Mouse (Mus musculus) intestine, embryonic 14.5 days (tissue): Measurements from ENCODE around the gene Usp42. TPM values are rescaled to one million over a fixed set of nuclear protein-coding genes. Genes with fewer than 3 reads are reported as not detected.

Experiments used
- ATAC-seq: fragments of 200-750 bp; cut with Nextera tagmentation; replicated peaks from 2 replicates; pipeline ENCODE4 v1.8.0; 2017; ENCODE audit warnings: low read depth, moderate number of reproducible peaks, moderate TSS enrichment, moderate library complexity; ENCODE audit not compliant: low FRiP score, low TSS enrichment
- DNase-seq: peaks from one replicate; pipeline ENCODE4 v3.0.0-alpha.2; 2018; ENCODE audit warnings: low spot score
- H3K27ac ChIP-seq: fragments of 300-500 bp; sonication (generic); 2 replicates; pipeline ENCODE4 v1.5.1; 2014; ENCODE audit warnings: low read depth, mild to moderate bottlenecking, control low read depth
- H3K27me3 ChIP-seq: fragments of 300-500 bp; sonication (generic); replicated peaks from 2 replicates; pipeline ENCODE4 v1.6.1; 2014; ENCODE audit warnings: low read length, control low read depth; ENCODE audit not compliant: control insufficient read depth, insufficient read depth
- H3K36me3 ChIP-seq: fragments of 300-500 bp; sonication (generic); 2 replicates; pipeline ENCODE4 v1.6.1; 2014; ENCODE audit warnings: low read length, control low read depth; ENCODE audit not compliant: control insufficient read depth, insufficient read depth
- H3K4me1 ChIP-seq: fragments of 300-500 bp; sonication (generic); replicated peaks from 2 replicates; pipeline ENCODE4 v1.6.1; 2014; ENCODE audit warnings: low read length, control low read depth, mixed read lengths; ENCODE audit not compliant: control insufficient read depth, insufficient read depth
- H3K4me2 ChIP-seq: fragments of 300-500 bp; sonication (generic); 2 replicates; pipeline ENCODE4 v1.6.1; 2014; ENCODE audit warnings: low read length
- H3K4me3 ChIP-seq: fragments of 300-500 bp; sonication (generic); 2 replicates; pipeline ENCODE4 v1.5.1; 2014; ENCODE audit warnings: low read depth, low read length, control low read depth, mixed read lengths
- H3K9ac ChIP-seq: fragments of 300-500 bp; sonication (generic); 2 replicates; pipeline ENCODE4 v1.6.1; 2014; ENCODE audit warnings: mild to moderate bottlenecking, low read length
- H3K9me3 ChIP-seq: fragments of 300-500 bp; sonication (generic); 2 replicates; pipeline ENCODE4 v1.6.1; 2016; ENCODE audit warnings: low read length, control low read depth; ENCODE audit not compliant: control insufficient read depth
- WGBS: fragments of 180-500 bp; shearing (Covaris S2); extraction: QIAGEN DNeasy Blood & Tissue Kit; methylation state at CpG from one replicate; pipeline ENCODE4 v1.1.7; 2014; 5-methylcytosine and 5-hydroxymethylcytosine counted together
- polyA plus RNA-seq: library from polyadenylated mRNA; unstranded; fragments of >200 nt; fragmentation: Nextera tagmentation; extraction: Ambion mirVana; gene quantifications from 2 replicates; pipeline ENCODE4 v1.2.1, GENCODE M21; 2014

The Usp42 gene
- polyA plus RNA-seq, 1 experiment from 2014 or later: 19.5 TPM

DNA sequence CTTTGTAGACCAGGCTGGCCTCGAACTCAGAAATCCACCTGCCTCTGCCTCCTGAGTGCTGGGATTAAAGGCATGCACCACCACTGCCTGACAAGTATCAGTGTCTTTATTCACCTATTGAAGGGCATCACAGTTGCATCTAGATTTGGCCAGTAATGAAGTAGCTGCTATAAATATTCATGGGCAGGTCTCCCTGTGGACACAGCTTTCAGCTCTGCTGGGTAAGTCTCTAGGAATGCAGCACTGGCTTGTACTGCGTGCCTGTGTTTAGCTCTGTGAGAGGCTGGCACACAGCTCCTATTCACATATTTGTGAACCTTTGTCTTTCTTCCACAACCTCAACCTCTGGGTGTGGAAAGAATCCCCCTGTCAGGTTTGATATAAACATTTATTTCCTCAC is 63.2 kb downstream of the Usp42 start:
- H3K9me3 ChIP-seq: no peaks in the 10 kb centered on the region
- H3K9ac ChIP-seq: no peak overlapping the region
- 65% methylated on average over 2 of the region's 2 CpGs for WGBS
- H3K4me1 ChIP-seq: peaks cover 9% of the 10 kb centered on the region
- H3K27ac ChIP-seq: no peak overlapping the region
- H3K36me3 ChIP-seq: no peaks in the 10 kb centered on the region
- no peak overlapping the region for H3K4me3 ChIP-seq
- ATAC-seq (no peak), DNase-seq (no peak)
- H3K4me2 ChIP-seq: no peak overlapping the region
- H3K27me3 ChIP-seq: no peaks in the 10 kb centered on the region

GRCm38 (mm10) chr5:143666015-143666414 is 66.1 kb downstream of the Usp42 start:
- Histone ChIP-seq H3K36me3 (no peaks in the 10 kb centered on the region), H3K27me3 (no peaks in the 10 kb centered on the region), H3K4me3 (no peak overlapping the region), H3K4me2 (no peak overlapping the region), H3K9me3 (no peaks in the 10 kb centered on the region), H3K9ac (no peak overlapping the region), H3K27ac (no peak overlapping the region), H3K4me1 (peaks cover 21% of the 10 kb centered on the region)
- WGBS: 95% methylated on average over 1 of the region's 1 CpGs
- DNase-seq (no peak), ATAC-seq (no peak)

GRCm38 (mm10) chr5:143665561-143665960 is 66.5 kb downstream of the Usp42 start:
- Histone ChIP-seq H3K36me3 (no peaks in the 10 kb centered on the region), H3K9ac (no peak overlapping the region), H3K4me1 (peaks cover 21% of the 10 kb centered on the region), H3K9me3 (no peaks in the 10 kb centered on the region), H3K27me3 (no peaks in the 10 kb centered on the region), H3K4me3 (no peak overlapping the region), H3K27ac (no peak overlapping the region), H3K4me2 (no peak overlapping the region)
- no peak for DNase-seq
- ATAC-seq: no peak
- WGBS: 79% methylated on average over 2 of the region's 2 CpGs

GRCm38 (mm10) chr5:143663074-143663687 is 68.9 kb downstream of the Usp42 start:
- WGBS: 56% methylated on average over 7 of the region's 7 CpGs
- no peak overlapping the region for H3K27ac ChIP-seq
- H3K9ac ChIP-seq: no peak overlapping the region
- H3K27me3 ChIP-seq: no peaks in the 10 kb centered on the region
- 0 out of 2 replicates have a peak, but pooled peaks have one; percentile 40 for ATAC-seq
- peaks cover 26% of the 10 kb centered on the region for H3K4me1 ChIP-seq
- H3K4me2 ChIP-seq: no peak overlapping the region
- DNase-seq: no peak
- no peaks in the 10 kb centered on the region for H3K9me3 ChIP-seq
- H3K36me3 ChIP-seq: no peaks in the 10 kb centered on the region
- H3K4me3 ChIP-seq: no peak overlapping the region

Other genes with a start within 250 kb of the Usp42 start
- 439 and 475 TPM in 2 replicates for gene Rac1, start 204.2 kb downstream of the Usp42 start, polyA plus RNA-seq
- 51.6 and 52.2 TPM in 2 replicates for gene Cyth3, start 109.8 kb downstream of the Usp42 start, polyA plus RNA-seq
- gene Eif2ak1, start 85.5 kb upstream of the Usp42 start, polyA plus RNA-seq: 34.6 and 36.6 TPM in 2 replicates
- gene Ankrd61, start 165.4 kb upstream of the Usp42 start, polyA plus RNA-seq: 0.20 and 0.23 TPM in 2 replicates
- gene Aimp2, start 177.6 kb upstream of the Usp42 start, polyA plus RNA-seq: 121 and 123 TPM in 2 replicates
- gene Pms2, start 177.7 kb upstream of the Usp42 start, polyA plus RNA-seq: 24.6 and 30.6 TPM in 2 replicates
- 0.27 and 0.72 TPM in 2 replicates for gene Gm42421, start 195.9 kb upstream of the Usp42 start, polyA plus RNA-seq
- 0.85 and 1.2 TPM in 2 replicates for gene Rsph10b, start 200.8 kb upstream of the Usp42 start, polyA plus RNA-seq